Mouse (Mus musculus): ENCODE measurements at regions not wholly inside any gene's neighbourhood (a gene's known extent, or its start where the extent isn't known, plus 50 kb on each side); places are given as distances from the start of the nearest gene placed in this dataset.

- 76% methylated on average over 8 of the region's 8 CpGs for WGBS
- DNase-seq (ENCODE audit: low spot score) (no peak), ATAC-seq (ENCODE audit: low FRiP score) (no peak)
- no peaks in the 10 kb centered on the region for H3K9me3 ChIP-seq (ENCODE audit: control insufficient read depth, low read length)
- no peak overlapping the region for H3K4me3 ChIP-seq (replicated peaks; ENCODE audit: low read length)
- no peak overlapping the region for H3K9ac ChIP-seq
- H3K27me3 ChIP-seq (ENCODE audit: control insufficient read depth, insufficient read depth, low read length), result no peaks in the 10 kb centered on the region
- H3K4me2 ChIP-seq (replicated peaks), result no peak overlapping the region
- H3K36me3 ChIP-seq (replicated peaks; ENCODE audit: control insufficient read depth, insufficient read depth), result no peaks in the 10 kb centered on the region
- no peak overlapping the region for H3K27ac ChIP-seq
- H3K4me1 ChIP-seq (replicated peaks; ENCODE audit: control insufficient read depth, insufficient read depth, low read length), result no peaks in the 10 kb centered on the region
Measured at GRCm38 (mm10) chr8:26795616-26796015, 181.5 kb upstream of the Zfp703 start.

DNA sequence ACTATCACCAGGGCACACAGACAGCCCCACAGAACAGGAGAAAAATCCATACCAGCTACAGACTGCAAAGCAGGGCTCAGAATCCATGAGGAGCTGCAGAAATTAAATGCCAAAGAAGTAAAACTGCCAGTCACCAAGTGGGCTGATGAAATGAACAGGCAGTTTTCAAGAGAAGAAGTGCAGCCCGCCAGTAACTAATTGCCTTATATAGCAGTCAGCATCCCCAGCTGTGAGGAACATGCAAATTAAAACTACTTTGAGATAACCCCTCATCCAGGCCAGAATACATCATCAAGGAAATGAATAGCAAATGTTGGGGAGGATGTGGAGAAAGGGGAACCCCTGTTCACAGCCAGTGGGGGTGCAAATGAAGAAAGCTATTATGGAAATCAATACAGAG is 177.3 kb upstream of the Zfp703 start:
- H3K27me3 ChIP-seq (ENCODE audit: control insufficient read depth, insufficient read depth, low read length), result no peaks in the 10 kb centered on the region
- DNase-seq (ENCODE audit: low spot score) (no peak), ATAC-seq (ENCODE audit: low FRiP score) (no peak)
- H3K9ac ChIP-seq, result no peak overlapping the region
- H3K4me2 ChIP-seq (replicated peaks), result no peak overlapping the region
- H3K27ac ChIP-seq, result no peak overlapping the region
- no peaks in the 10 kb centered on the region for H3K36me3 ChIP-seq (replicated peaks; ENCODE audit: control insufficient read depth, insufficient read depth)
- no peak overlapping the region for H3K4me3 ChIP-seq (replicated peaks; ENCODE audit: low read length)
- 0 out of 2 replicates have a peak, but pooled peaks cover 3% of the 10 kb centered on the region for H3K4me1 ChIP-seq (replicated peaks; ENCODE audit: control insufficient read depth, insufficient read depth, low read length)
- 45% methylated on average over 1 of the region's 1 CpGs for WGBS
- no peaks in the 10 kb centered on the region for H3K9me3 ChIP-seq (ENCODE audit: control insufficient read depth, low read length)

DNA sequence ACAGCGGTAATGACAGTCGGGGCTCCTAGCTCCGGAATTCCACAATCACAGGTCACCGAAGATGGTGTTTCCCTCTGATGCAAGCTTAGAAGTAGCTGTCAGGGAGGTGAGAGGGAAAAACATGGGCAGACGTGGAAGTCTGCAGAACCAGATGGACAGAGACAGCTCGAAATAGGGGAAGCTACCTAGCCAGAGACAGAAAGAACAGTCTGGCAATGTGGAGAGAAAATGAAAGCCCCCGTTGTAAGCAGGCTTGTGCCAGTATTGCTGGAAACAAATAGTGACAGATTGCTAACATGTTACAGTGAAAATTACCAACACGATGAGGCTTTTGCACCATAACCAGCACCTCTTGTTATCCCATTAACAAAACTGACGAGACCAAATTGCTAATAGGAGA is 173.0 kb upstream of the Zfp703 start:
- DNase-seq (ENCODE audit: low spot score) (no peak), ATAC-seq (ENCODE audit: low FRiP score) (no peak)
- H3K27ac ChIP-seq, result no peak overlapping the region
- H3K9ac ChIP-seq, result no peak overlapping the region
- no peak overlapping the region for H3K4me3 ChIP-seq (replicated peaks; ENCODE audit: low read length)
- no peaks in the 10 kb centered on the region for H3K36me3 ChIP-seq (replicated peaks; ENCODE audit: control insufficient read depth, insufficient read depth)
- 62% methylated on average over 9 of the region's 9 CpGs for WGBS
- H3K4me1 ChIP-seq (replicated peaks; ENCODE audit: control insufficient read depth, insufficient read depth, low read length), result peaks cover 20% of the 10 kb centered on the region; the same call in 1 of the 2 replicates
- H3K4me2 ChIP-seq (replicated peaks), result no peak overlapping the region
- no peaks in the 10 kb centered on the region for H3K27me3 ChIP-seq (ENCODE audit: control insufficient read depth, insufficient read depth, low read length)
- no peaks in the 10 kb centered on the region for H3K9me3 ChIP-seq (ENCODE audit: control insufficient read depth, low read length)

DNA sequence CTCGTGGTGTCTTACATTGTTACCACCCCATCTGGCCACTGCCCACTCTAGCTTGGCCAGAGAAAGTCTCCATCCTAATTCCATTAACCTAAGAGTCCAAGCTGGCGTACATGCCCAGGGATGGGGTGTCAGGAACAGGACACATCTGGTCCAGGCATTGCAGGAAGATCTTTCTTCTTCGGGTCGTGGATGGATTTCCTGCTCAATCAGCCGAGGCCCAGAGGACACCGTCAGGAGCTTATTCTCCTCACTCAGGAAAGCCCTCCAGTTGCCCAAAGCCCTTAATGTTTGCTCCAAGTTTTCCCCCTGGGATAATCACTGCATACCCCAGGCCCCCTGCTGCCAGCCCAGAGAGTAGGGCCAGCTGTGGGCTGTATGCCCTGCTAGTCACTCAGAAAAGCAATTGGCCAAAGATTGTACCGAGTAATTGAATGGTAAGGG is 172.2 kb upstream of the Zfp703 start:
- Histone ChIP-seq H3K9me3 (ENCODE audit: control insufficient read depth, low read length) (no peaks in the 10 kb centered on the region), H3K27me3 (ENCODE audit: control insufficient read depth, insufficient read depth, low read length) (no peaks in the 10 kb centered on the region), H3K27ac (no peak overlapping the region), H3K4me3 (replicated peaks; ENCODE audit: low read length) (no peak overlapping the region), H3K4me2 (replicated peaks) (no peak overlapping the region), H3K4me1 (replicated peaks; ENCODE audit: control insufficient read depth, insufficient read depth, low read length) (peaks cover 24% of the 10 kb centered on the region; the same call in 1 of the 2 replicates), H3K36me3 (replicated peaks; ENCODE audit: control insufficient read depth, insufficient read depth) (no peaks in the 10 kb centered on the region), H3K9ac (no peak overlapping the region)
- ATAC-seq (ENCODE audit: low FRiP score) (no peak), DNase-seq (ENCODE audit: low spot score) (no peak)
- 24% methylated on average over 7 of the region's 7 CpGs for WGBS

GRCm38 (mm10) chr8:26805371-26805821 is 171.7 kb upstream of the Zfp703 start:
- no peak for ATAC-seq (ENCODE audit: low FRiP score)
- no peaks in the 10 kb centered on the region for H3K27me3 ChIP-seq (ENCODE audit: control insufficient read depth, insufficient read depth, low read length)
- no peaks in the 10 kb centered on the region for H3K36me3 ChIP-seq (replicated peaks; ENCODE audit: control insufficient read depth, insufficient read depth)
- H3K27ac ChIP-seq, result no peak overlapping the region
- no peaks in the 10 kb centered on the region for H3K9me3 ChIP-seq (ENCODE audit: control insufficient read depth, low read length)
- no peak overlapping the region for H3K4me3 ChIP-seq (replicated peaks; ENCODE audit: low read length)
- H3K4me1 ChIP-seq (replicated peaks; ENCODE audit: control insufficient read depth, insufficient read depth, low read length), result peaks cover 24% of the 10 kb centered on the region; the same call in 1 of the 2 replicates
- no peak overlapping the region for H3K9ac ChIP-seq
- H3K4me2 ChIP-seq (replicated peaks), result no peak overlapping the region
- peak; percentile 37 for DNase-seq (ENCODE audit: low spot score)
- 17% methylated on average over 6 of the region's 6 CpGs for WGBS

DNA sequence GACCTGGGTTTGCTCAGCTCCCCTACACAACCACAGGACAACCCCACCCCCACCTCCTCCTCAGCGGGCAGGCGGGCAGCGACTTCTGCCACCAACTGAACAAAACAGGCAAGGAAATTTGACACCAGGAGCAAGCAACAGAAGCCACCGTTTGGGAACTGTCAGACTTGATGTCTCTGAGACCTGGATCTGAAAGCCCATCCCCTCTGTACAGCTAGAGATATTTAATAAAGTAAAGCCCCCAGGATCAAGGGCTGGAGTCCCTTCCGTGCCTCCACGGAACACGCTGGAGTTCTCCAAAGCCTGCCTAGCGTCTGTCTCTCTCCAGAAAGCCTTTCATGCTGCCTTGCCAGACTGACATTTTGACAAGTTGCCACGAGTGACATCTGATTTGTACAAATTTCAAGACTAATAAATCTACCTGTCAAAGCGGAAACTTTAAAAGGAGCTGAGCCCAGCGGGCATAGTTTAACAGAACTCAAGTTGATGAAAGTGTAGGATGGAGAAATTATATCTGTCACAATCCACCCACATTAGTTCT is 168.9 kb upstream of the Zfp703 start:
- Histone ChIP-seq H3K4me3 (replicated peaks; ENCODE audit: low read length) (no peak overlapping the region), H3K4me2 (replicated peaks) (no peak overlapping the region), H3K27ac (no peak overlapping the region), H3K4me1 (replicated peaks; ENCODE audit: control insufficient read depth, insufficient read depth, low read length) (peaks cover 24% of the 10 kb centered on the region; the same call in 1 of the 2 replicates), H3K9me3 (ENCODE audit: control insufficient read depth, low read length) (no peaks in the 10 kb centered on the region), H3K27me3 (ENCODE audit: control insufficient read depth, insufficient read depth, low read length) (no peaks in the 10 kb centered on the region), H3K36me3 (replicated peaks; ENCODE audit: control insufficient read depth, insufficient read depth) (no peaks in the 10 kb centered on the region), H3K9ac (no peak overlapping the region)
- WGBS, result 10% methylated on average over 11 of the region's 11 CpGs
- ATAC-seq (ENCODE audit: low FRiP score) (no peak), DNase-seq (ENCODE audit: low spot score) (no peak)

- Histone ChIP-seq H3K4me3 (replicated peaks; ENCODE audit: low read length) (no peak overlapping the region), H3K36me3 (replicated peaks; ENCODE audit: control insufficient read depth, insufficient read depth) (no peaks in the 10 kb centered on the region), H3K9me3 (ENCODE audit: control insufficient read depth, low read length) (no peaks in the 10 kb centered on the region), H3K4me1 (replicated peaks; ENCODE audit: control insufficient read depth, insufficient read depth, low read length) (peaks cover 24% of the 10 kb centered on the region; the same call in 1 of the 2 replicates), H3K9ac (no peak overlapping the region), H3K4me2 (replicated peaks) (no peak overlapping the region), H3K27me3 (ENCODE audit: control insufficient read depth, insufficient read depth, low read length) (no peaks in the 10 kb centered on the region), H3K27ac (no peak overlapping the region)
- DNase-seq (ENCODE audit: low spot score) (no peak), ATAC-seq (ENCODE audit: low FRiP score) (no peak)
- whole genome bisulfite sequencing, result 15% methylated on average over 3 of the region's 3 CpGs
Measured at GRCm38 (mm10) chr8:26808771-26809170, 168.4 kb upstream of the Zfp703 start.

DNA sequence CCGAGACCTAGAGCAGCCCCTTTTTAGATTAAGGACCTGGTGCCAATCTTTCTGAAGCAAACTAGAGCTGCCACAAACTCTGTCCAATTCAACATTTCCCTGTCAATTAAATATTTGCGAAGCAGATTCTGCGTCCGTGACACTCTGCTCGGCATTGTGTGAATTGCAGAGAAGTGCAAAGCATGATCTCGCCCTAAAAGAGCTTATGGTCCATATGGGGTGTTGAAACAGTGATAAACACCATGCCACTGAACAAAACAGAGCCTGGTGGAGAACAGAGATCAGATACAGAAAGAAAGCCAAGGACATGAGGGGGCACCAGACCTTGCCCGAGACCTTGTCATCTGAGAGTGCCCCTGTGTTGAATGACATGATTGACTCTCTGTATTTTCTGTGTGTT is 167.2 kb upstream of the Zfp703 start:
- WGBS, result 89% methylated on average over 7 of the region's 7 CpGs
- H3K9me3 ChIP-seq (ENCODE audit: control insufficient read depth, low read length), result no peaks in the 10 kb centered on the region
- no peaks in the 10 kb centered on the region for H3K27me3 ChIP-seq (ENCODE audit: control insufficient read depth, insufficient read depth, low read length)
- H3K4me1 ChIP-seq (replicated peaks; ENCODE audit: control insufficient read depth, insufficient read depth, low read length), result peaks cover 19% of the 10 kb centered on the region; the same call in 1 of the 2 replicates
- no peak for ATAC-seq (ENCODE audit: low FRiP score)
- H3K9ac ChIP-seq, result no peak overlapping the region
- H3K36me3 ChIP-seq (replicated peaks; ENCODE audit: control insufficient read depth, insufficient read depth), result no peaks in the 10 kb centered on the region
- H3K27ac ChIP-seq, result no peak overlapping the region
- H3K4me3 ChIP-seq (replicated peaks; ENCODE audit: low read length), result no peak overlapping the region
- no peak overlapping the region for H3K4me2 ChIP-seq (replicated peaks)
- DNase-seq (ENCODE audit: low spot score), result no peak

GRCm38 (mm10) chr8:26811533-26812236 is 165.4 kb upstream of the Zfp703 start:
- Histone ChIP-seq H3K9ac (no peak overlapping the region), H3K36me3 (replicated peaks; ENCODE audit: control insufficient read depth, insufficient read depth) (no peaks in the 10 kb centered on the region), H3K27ac (no peak overlapping the region), H3K4me2 (replicated peaks) (no peak overlapping the region), H3K4me3 (replicated peaks; ENCODE audit: low read length) (no peak overlapping the region), H3K9me3 (ENCODE audit: control insufficient read depth, low read length) (no peaks in the 10 kb centered on the region), H3K4me1 (replicated peaks; ENCODE audit: control insufficient read depth, insufficient read depth, low read length) (peaks cover 17% of the 10 kb centered on the region; the same call in 1 of the 2 replicates), H3K27me3 (ENCODE audit: control insufficient read depth, insufficient read depth, low read length) (0 out of 2 replicates have a peak, but pooled peaks cover 3% of the 10 kb centered on the region)
- WGBS, result 73% methylated on average over 12 of the region's 12 CpGs
- ATAC-seq (ENCODE audit: low FRiP score) (no peak), DNase-seq (ENCODE audit: low spot score) (no peak)
